Mouse (Mus musculus) B cell, adult 67 days (primary cell): ENCODE data around the gene Prrc2a. TPM values are rescaled to one million over a fixed set of nuclear protein-coding genes. Genes with fewer than 3 reads are reported as not detected.

Experiments used
- total RNA-seq, 2 experiments: library from RNA; stranded (reverse); gene quantifications; 4 replicates each; pipeline ENCODE4 v1.2.4; 2023

The Prrc2a gene
- total RNA-seq, 2 experiments from 2014 or later = 364 to 379 TPM

Other genes with a start within 250 kb of the Prrc2a start
- 10 to 100 TPM; 64.3 to 86.9 TPM for gene Neu1, start 233.6 kb downstream of the Prrc2a start, total RNA-seq
- 100 to 1,000 TPM in 1 of 2 experiments, 1 to 10 TPM in 1; 9.1 to 108 TPM for gene Hspa1b, start 205.7 kb downstream of the Prrc2a start, total RNA-seq
- gene Gm20481, start 195.0 kb downstream of the Prrc2a start, total RNA-seq = not detected
- gene Hspa1a, start 192.7 kb downstream of the Prrc2a start, total RNA-seq = 10 to 100 TPM in 1 of 2 experiments, 1 to 10 TPM in 1; 3.8 to 37.9 TPM
- gene Hspa1l, start 192.2 kb downstream of the Prrc2a start, total RNA-seq = not detected
- 10 to 100 TPM; 32.1 to 32.7 TPM for gene Lsm2, start 183.0 kb downstream of the Prrc2a start, total RNA-seq
- gene Vars, start 163.9 kb downstream of the Prrc2a start, total RNA-seq = 100 to 1,000 TPM; 290 to 310 TPM
- under 1 TPM; 0.50 to 0.75 TPM for gene Vwa7, start 148.3 kb downstream of the Prrc2a start, total RNA-seq
- gene Sapcd1, start 136.9 kb downstream of the Prrc2a start, total RNA-seq = 1 to 10 TPM; 4.8 to 5.7 TPM
- 10 to 100 TPM in 1 of 2 experiments, 1 to 10 TPM in 1; 9.7 to 13.8 TPM for gene Msh5, start 118.2 kb downstream of the Prrc2a start, total RNA-seq
- gene Clic1, start 114.9 kb downstream of the Prrc2a start, total RNA-seq = 100 to 1,000 TPM; 210 to 218 TPM
- 1 to 10 TPM; 3.4 to 5.2 TPM for gene Ddah2, start 105.9 kb downstream of the Prrc2a start, total RNA-seq
- gene Ly6g6c, start 99.5 kb downstream of the Prrc2a start, total RNA-seq = not detected
- not detected for gene Mpig6b, start 98.7 kb downstream of the Prrc2a start, total RNA-seq
- not detected for gene Ly6g6e, start 88.0 kb downstream of the Prrc2a start, total RNA-seq
- not detected for gene Ly6g6d, start 86.8 kb downstream of the Prrc2a start, total RNA-seq
- not detected for gene Ly6g6f, start 79.3 kb downstream of the Prrc2a start, total RNA-seq
- gene Abhd16a, start 75.6 kb downstream of the Prrc2a start, total RNA-seq = 10 to 100 TPM; 71.6 to 74.8 TPM
- gene Ly6g5c, start 56.6 kb downstream of the Prrc2a start, total RNA-seq = not detected
- gene Ly6g5b, start 49.5 kb downstream of the Prrc2a start, total RNA-seq = 1 to 10 TPM; 1.5 to 1.7 TPM
- 10 to 100 TPM; 31.1 to 34.0 TPM for gene Gpank1, start 43.4 kb downstream of the Prrc2a start, total RNA-seq
- gene Csnk2b, start 42.8 kb downstream of the Prrc2a start, total RNA-seq = 100 to 1,000 TPM; 126 to 147 TPM
- gene D17H6S53E, start 38.5 kb downstream of the Prrc2a start, total RNA-seq = 10 to 100 TPM; 16.6 to 25.1 TPM
- gene Apom, start 32.8 kb downstream of the Prrc2a start, total RNA-seq = under 1 TPM; 0.56 to 0.93 TPM
- gene Bag6, start 29.7 kb downstream of the Prrc2a start, total RNA-seq = 100 to 1,000 TPM; 412 to 463 TPM
- 1 to 10 TPM; 1.7 to 5.1 TPM for gene Aif1, start 11.2 kb upstream of the Prrc2a start, total RNA-seq
- 10 to 100 TPM; 32.6 to 54.4 TPM for gene Lst1, start 23.5 kb upstream of the Prrc2a start, total RNA-seq
- gene Ltb, start 29.5 kb upstream of the Prrc2a start, total RNA-seq = 100 to 1,000 TPM; 669 to 686 TPM
- 10 to 100 TPM in 1 of 2 experiments, 1 to 10 TPM in 1; 9.6 to 14.5 TPM for gene Tnf, start 37.1 kb upstream of the Prrc2a start, total RNA-seq
- 10 to 100 TPM; 45.0 to 61.0 TPM for gene Lta, start 40.5 kb upstream of the Prrc2a start, total RNA-seq
- gene Gm16181, start 55.9 kb upstream of the Prrc2a start, total RNA-seq = not detected
- gene Atp6v1g2, start 68.8 kb upstream of the Prrc2a start, total RNA-seq = 1 to 10 TPM; 1.2 to 2.9 TPM
- 10 to 100 TPM; 11.2 to 16.2 TPM for gene Nfkbil1, start 70.9 kb upstream of the Prrc2a start, total RNA-seq
- 100 to 1,000 TPM; 440 to 473 TPM for gene Ddx39b, start 76.8 kb upstream of the Prrc2a start, total RNA-seq
- 1,000 to 10,000 TPM; 1,708 to 1,769 TPM for gene H2-D1, start 97.8 kb upstream of the Prrc2a start, total RNA-seq
- 10 to 100 TPM in 1 of 2 experiments, 1 to 10 TPM in 1; 9.7 to 10.1 TPM for gene H2-Q1, start 155.5 kb upstream of the Prrc2a start, total RNA-seq
- gene H2-Q2, start 177.3 kb upstream of the Prrc2a start, total RNA-seq = 1 to 10 TPM; 8.2 to 8.9 TPM
- gene H2-Q4, start 214.7 kb upstream of the Prrc2a start, total RNA-seq = 100 to 1,000 TPM; 285 to 307 TPM